8 mouse cellular contexts compared by ENCODE assay signal in the genomic region with DNA sequence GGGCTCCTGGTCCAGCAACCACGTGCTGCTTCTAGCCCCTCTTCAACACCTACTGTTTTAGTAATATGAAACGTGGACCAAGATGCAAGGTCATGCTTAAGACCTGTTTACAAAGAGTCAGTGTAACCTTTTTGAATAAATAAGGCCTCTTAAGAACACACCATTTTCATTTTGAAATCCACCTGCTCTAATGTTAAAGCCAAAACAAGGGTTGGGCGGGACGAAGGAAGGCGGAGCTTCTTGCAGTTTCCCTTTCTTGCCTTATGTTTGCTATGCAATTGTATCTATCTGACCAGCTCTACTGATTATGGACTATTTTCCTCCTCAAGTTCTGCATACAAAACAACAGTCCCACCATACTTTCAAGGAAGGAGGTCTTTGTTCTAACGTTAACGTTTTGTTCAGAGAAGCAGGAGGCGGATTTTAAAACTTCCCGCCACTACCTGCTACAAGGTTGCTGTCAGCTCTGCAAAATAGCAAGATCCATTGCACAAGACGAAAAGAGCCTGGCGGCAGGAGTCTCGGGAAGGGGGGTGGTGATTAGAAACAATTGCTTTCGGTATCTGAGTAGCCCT. TPM values are rescaled to one million over a fixed set of nuclear protein-coding genes. Genes with fewer than 3 reads are reported as not detected.
DNase-seq lines count a peak whose midpoint lies in the region; ATAC-seq lines count a peak whose summit lies in the region.

No protein-coding gene starts in this region.

- H3K27ac ChIP-seq in forebrain, embryonic 13.5 days, result no peak overlapping the region
- no peak overlapping the region for H3K27ac ChIP-seq in intestine, embryonic 15.5 days
- peak overlapping the region; percentile 4; the same call in 1 of the 2 replicates for H3K27ac ChIP-seq in liver, embryonic 16.5 days (ENCODE audit: low read length)
- H3K27ac ChIP-seq in neural tube, embryonic 15.5 days (replicated peaks), result no peak overlapping the region

- no peaks in the 10 kb centered on the region for H3K4me1 ChIP-seq in forebrain, embryonic 13.5 days
- no peaks in the 10 kb centered on the region for H3K4me1 ChIP-seq in intestine, embryonic 15.5 days (replicated peaks)
- H3K4me1 ChIP-seq in liver, embryonic 16.5 days (ENCODE audit: control insufficient read depth, low read depth, low read length), result no peaks in the 10 kb centered on the region
- no peaks in the 10 kb centered on the region for H3K4me1 ChIP-seq in neural tube, embryonic 15.5 days

- H3K9ac ChIP-seq in forebrain, embryonic 13.5 days, result peak overlapping the region; percentile 48
- H3K9ac ChIP-seq in intestine, embryonic 15.5 days, result peak overlapping the region; percentile 45
- H3K9ac ChIP-seq in liver, embryonic 16.5 days (ENCODE audit: low read depth, low read length), result peak overlapping the region; percentile 55
- H3K9ac ChIP-seq in neural tube, embryonic 15.5 days (replicated peaks), result 0 out of 2 replicates have a peak overlapping the region, but pooled peaks have one; percentile 26

- DNase-seq in cerebellum, postnatal 14 days, result peak; percentile 2
- DNase-seq in cerebellum, adult 9-11 months, result no peak
- peak; percentile 30 for DNase-seq in T-cell, adult 2 months (ENCODE audit: low spot score)
- DNase-seq in left cerebral cortex, postnatal 4 days, result no peak

- no peaks in the 10 kb centered on the region for H3K27me3 ChIP-seq in forebrain, embryonic 13.5 days
- H3K27me3 ChIP-seq in intestine, embryonic 15.5 days (replicated peaks), result no peaks in the 10 kb centered on the region
- no peaks in the 10 kb centered on the region for H3K27me3 ChIP-seq in liver, embryonic 16.5 days (ENCODE audit: control insufficient read depth, insufficient read depth, low read depth, low read length)
- H3K27me3 ChIP-seq in neural tube, embryonic 15.5 days (replicated peaks), result no peaks in the 10 kb centered on the region

- H3K36me3 ChIP-seq in forebrain, embryonic 13.5 days (ENCODE audit: poor library complexity, severe bottlenecking), result 0 out of 2 replicates have a peak, but pooled peaks cover under 1% of the 10 kb centered on the region
- no peaks in the 10 kb centered on the region for H3K36me3 ChIP-seq in intestine, embryonic 15.5 days
- H3K36me3 ChIP-seq in liver, embryonic 16.5 days (ENCODE audit: control insufficient read depth, insufficient read depth), result no peaks in the 10 kb centered on the region
- H3K36me3 ChIP-seq in neural tube, embryonic 15.5 days, result no peaks in the 10 kb centered on the region

- 26% methylated on average over 13 of the region's 13 CpGs for WGBS in forebrain, embryonic 13.5 days
- 34% methylated on average over 13 of the region's 13 CpGs for WGBS in intestine, embryonic 15.5 days
- WGBS in liver, embryonic 16.5 days (ENCODE audit: insufficient replicate concordance), result 29% methylated on average over 13 of the region's 13 CpGs
- 35% methylated on average over 13 of the region's 13 CpGs for WGBS in neural tube, embryonic 15.5 days

- no peak for ATAC-seq in forebrain, embryonic 13.5 days
- no peak for ATAC-seq in intestine, embryonic 15.5 days
- no peak for ATAC-seq in liver, embryonic 16.5 days (ENCODE audit: low read depth)
- no peak for ATAC-seq in neural tube, embryonic 15.5 days (ENCODE audit: low FRiP score)

- intact Hi-C loops in left cerebral cortex, postnatal 4 days (cut with DNase I), result no loop called here

- H3K4me2 ChIP-seq in forebrain, embryonic 13.5 days, result peak overlapping the region; percentile 61
- peak overlapping the region; percentile 45 for H3K4me2 ChIP-seq in intestine, embryonic 15.5 days (replicated peaks)
- peak overlapping the region; percentile 60 for H3K4me2 ChIP-seq in liver, embryonic 16.5 days (ENCODE audit: low read depth, low read length)
- H3K4me2 ChIP-seq in neural tube, embryonic 15.5 days, result peak overlapping the region; percentile 58

- H3K9me3 ChIP-seq in forebrain, embryonic 13.5 days (replicated peaks), result no peaks in the 10 kb centered on the region
- no peaks in the 10 kb centered on the region for H3K9me3 ChIP-seq in intestine, embryonic 15.5 days
- H3K9me3 ChIP-seq in liver, embryonic 16.5 days (replicated peaks; ENCODE audit: control insufficient read depth, low read length), result no peaks in the 10 kb centered on the region
- no peaks in the 10 kb centered on the region for H3K9me3 ChIP-seq in neural tube, embryonic 15.5 days (replicated peaks)

- peak overlapping the region; percentile 47 for H3K4me3 ChIP-seq in forebrain, embryonic 13.5 days
- H3K4me3 ChIP-seq in intestine, embryonic 15.5 days (replicated peaks), result peak overlapping the region; percentile 44
- peak overlapping the region; percentile 63 for H3K4me3 ChIP-seq in liver, embryonic 16.5 days (ENCODE audit: low read depth, low read length)
- H3K4me3 ChIP-seq in neural tube, embryonic 15.5 days (replicated peaks), result peak overlapping the region; percentile 47

RNA-seq across cellular contexts. Expression of a gene that starts 1.5 kb away (rescaled TPM):
- polyA plus RNA-seq in forebrain, embryonic 13.5 days (2015; fragmentation: Nextera tagmentation; extraction: Ambion mirVana), result 35.5 and 43.0 TPM in 2 replicates
- polyA plus RNA-seq in intestine, embryonic 15.5 days (2015; fragmentation: Nextera tagmentation; extraction: Ambion mirVana), result 24.7 and 25.1 TPM in 2 replicates
- polyA plus RNA-seq in liver, embryonic 16.5 days (2015; fragmentation: Nextera tagmentation; extraction: Ambion mirVana), result 11.3 and 15.2 TPM in 2 replicates
- polyA plus RNA-seq in neural tube, embryonic 15.5 days (2015; fragmentation: Nextera tagmentation; extraction: Ambion mirVana), result 8.3 and 14.4 TPM in 2 replicates
- total RNA-seq in left cerebral cortex, postnatal 4 days (2021), result 1 to 10 TPM; 5.0 to 5.8 TPM

Comparison
In these comparisons a context has a peak if more than half of its experiments do, and no peak if none do; other contexts are left out.
1. DNase-seq: peak in cerebellum, postnatal 14 days (2 of 2) and T-cell, adult 2 months (single experiment); none in cerebellum, adult 9-11 months (single experiment) and left cerebral cortex, postnatal 4 days (single experiment).
2. Peak in every context shown above with its lines, with median percentiles within 50 percentile points of each other: H3K4me2 ChIP-seq, H3K4me3 ChIP-seq and H3K9ac ChIP-seq.